Mouse (Mus musculus) layer of hippocampus, postnatal 36 days (tissue): ENCODE measurements around the gene Serinc3. TPM values are rescaled to one million over a fixed set of nuclear protein-coding genes. Genes with fewer than 3 reads are reported as not detected.

ENCODE experiments used
- DNase-seq, 2 experiments: peaks; one replicate each; pipeline ENCODE4 v3.0.0; 2022
- total RNA-seq, 2 experiments: library from RNA; stranded (reverse); gene quantifications; 2 replicates each; pipeline ENCODE4 v1.2.3; 2021

Serinc3 gene
- total RNA-seq, 2 experiments from 2014 or later = 177 to 202 TPM

GRCm38 (mm10) chr2:163592084-163592483 lies 52.8 kb downstream of the Serinc3 start:
- no peak for DNase-seq

- DNase-seq = no peak
Observed at GRCm38 (mm10) chr2:163590996-163591395, 53.9 kb downstream of the Serinc3 start.

GRCm38 (mm10) chr2:163590211-163590610 lies 54.7 kb downstream of the Serinc3 start:
- no peak for DNase-seq

GRCm38 (mm10) chr2:163587506-163587905 lies 57.4 kb downstream of the Serinc3 start:
- no peak for DNase-seq

GRCm38 (mm10) chr2:163586384-163587261 lies 58.3 kb downstream of the Serinc3 start:
- no peak for DNase-seq

- DNase-seq = no peak
Observed at GRCm38 (mm10) chr2:163584088-163584426, 60.9 kb downstream of the Serinc3 start.

GRCm38 (mm10) chr2:163583226-163584087 lies 61.5 kb downstream of the Serinc3 start:
- DNase-seq = no peak

- DNase-seq = no peak
Observed at GRCm38 (mm10) chr2:163580069-163580945, 64.6 kb downstream of the Serinc3 start.

GRCm38 (mm10) chr2:163577986-163578385 lies 66.9 kb downstream of the Serinc3 start:
- DNase-seq = no peak

- DNase-seq = no peak
Observed at GRCm38 (mm10) chr2:163575248-163575647, 69.7 kb downstream of the Serinc3 start.

GRCm38 (mm10) chr2:163574321-163574720 lies 70.6 kb downstream of the Serinc3 start:
- no peak for DNase-seq

Other genes starting within 250 kb of the Serinc3 start
- gene Jph2, start 247.1 kb downstream of the Serinc3 start, total RNA-seq = under 1 TPM; 0.45 to 0.63 TPM
- gene Oser1, start 220.4 kb downstream of the Serinc3 start, total RNA-seq = 10 to 100 TPM; 19.0 to 19.5 TPM
- gene Gdap1l1, start 206.7 kb downstream of the Serinc3 start, total RNA-seq = 10 to 100 TPM; 62.0 to 72.9 TPM
- 10 to 100 TPM; 19.2 to 20.9 TPM for gene Fitm2, start 172.5 kb downstream of the Serinc3 start, total RNA-seq
- not detected for gene R3hdml, start 152.8 kb downstream of the Serinc3 start, total RNA-seq
- gene Hnf4a, start 138.3 kb downstream of the Serinc3 start, total RNA-seq = not detected
- gene Ttpal, start 42.8 kb downstream of the Serinc3 start, total RNA-seq = 10 to 100 TPM; 53.0 to 54.7 TPM
- 10 to 100 TPM; 86.8 to 92.5 TPM for gene Pkig, start 13.3 kb upstream of the Serinc3 start, total RNA-seq
- gene Ada, start 105.1 kb upstream of the Serinc3 start, total RNA-seq = 1 to 10 TPM; 1.1 to 1.2 TPM
- under 1 TPM in 1 of 2 experiments, not detected in 1; 0.35 TPM for gene Ccn5, start 175.7 kb upstream of the Serinc3 start, total RNA-seq
- not detected for gene Kcnk15, start 208.5 kb upstream of the Serinc3 start, total RNA-seq